Mouse (Mus musculus) heart, adult 2 months (tissue): ENCODE results near the gene F10.

Experiments used
- CTCF ChIP-seq: fragments of 200-600 bp; IDR thresholded peaks from 2 replicates; pipeline ENCODE4 v1.8.1; 2022; ENCODE audit warnings: antibody characterized with exemption, mild to moderate bottlenecking, moderate library complexity
- EP300 ChIP-seq: fragments of 200-500 bp; IDR thresholded peaks from 2 replicates; pipeline ENCODE4 v1.6.1; 2011; ENCODE audit warnings: low read depth, low read length, control low read depth; ENCODE audit not compliant: insufficient read depth
- POLR2A ChIP-seq: fragments of 200-500 bp; IDR thresholded peaks from 2 replicates; pipeline ENCODE4 v1.6.1; 2011; ENCODE audit warnings: mild to moderate bottlenecking, low read depth, low read length, control low read depth; ENCODE audit not compliant: insufficient read depth

GRCm38 (mm10) chr8:12999793-13000192, 37.3 kb upstream of the F10 start:
- no peak for TF ChIP-seq CTCF
- TF ChIP-seq EP300 = no peak
- no peak for TF ChIP-seq POLR2A
